In the genomic region with DNA sequence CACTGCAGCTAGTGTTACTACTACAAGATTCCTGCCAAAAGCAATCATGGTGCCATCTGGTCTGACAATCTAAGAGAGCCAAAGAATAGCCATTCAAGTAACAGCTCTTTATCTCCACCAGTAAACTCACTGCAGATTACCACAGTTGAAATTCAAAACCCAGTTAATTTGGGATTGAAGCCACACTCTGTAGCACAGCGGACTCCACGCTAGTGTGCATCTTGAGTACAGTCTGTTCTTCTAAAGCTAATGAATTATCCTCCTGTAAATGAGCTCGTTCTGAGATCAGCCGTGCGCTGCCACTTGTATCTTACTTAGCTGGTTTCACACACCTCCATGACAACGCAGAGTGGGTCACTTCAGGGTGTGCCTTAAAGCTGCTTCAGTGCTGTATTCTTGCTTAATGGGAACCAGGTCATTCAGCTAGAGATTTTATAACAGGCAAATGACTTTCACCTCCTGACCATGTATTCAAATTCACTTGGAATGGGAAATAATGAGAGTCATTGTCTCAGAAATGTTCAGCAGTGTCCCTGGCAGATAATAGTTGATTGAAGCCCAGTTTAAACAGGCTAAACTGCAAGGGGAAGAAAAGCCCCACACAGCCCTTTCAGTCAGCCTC, we compare ENCODE assay signal across 10 mouse cellular contexts.
DNase-seq lines count a peak whose midpoint lies in the region; ATAC-seq and TF ChIP-seq lines count a peak whose summit lies in the region.
"Had no signal": no experiment of that assay in that cellular context is flagged by ENCODE, and none has a peak within 500 bp of the region (broad histone marks: within the 10 kb centered on the region; RNA-seq: fewer than 3 reads in every experiment).

No protein-coding gene starts in this region.

- no peak overlapping the region for H3K27ac ChIP-seq in hindbrain, embryonic 11.5 days (ENCODE audit: low read depth, low read length)
- no peak overlapping the region for H3K27ac ChIP-seq in thymus, adult 2 months (ENCODE audit: control insufficient read depth, insufficient read depth, low read length)
- H3K27ac ChIP-seq: lung, embryonic 15.5 days had no signal

- H3K27me3 ChIP-seq in hindbrain, embryonic 11.5 days (ENCODE audit: control insufficient read depth, insufficient read depth, low read length): no peaks in the 10 kb centered on the region
- H3K27me3 ChIP-seq in thymus, adult 2 months (ENCODE audit: control insufficient read depth, insufficient read depth, low read length): no peaks in the 10 kb centered on the region
- H3K27me3 ChIP-seq: lung, embryonic 15.5 days had no signal

- H3K9ac ChIP-seq in hindbrain, embryonic 11.5 days (ENCODE audit: low read depth, low read length): no peak overlapping the region
- H3K9ac ChIP-seq: lung, embryonic 15.5 days had no signal

- no peak for TF ChIP-seq POLR2A in thymus, adult 2 months (IDR thresholded peaks at IDR 0.05; ENCODE audit: control insufficient read depth, extremely low read depth, insufficient read depth, low read length, poor library complexity)

- peak; percentile 75 for DNase-seq in Muller cell, postnatal 12 days (ENCODE audit: inconsistent ontology term)
- peak; percentile 48 to 58 for DNase-seq in cerebellum, postnatal 25 days
- peak; percentile 2 for DNase-seq in hindbrain, embryonic 11.5 days (ENCODE audit: low spot score)
- DNase-seq in left cerebral cortex, postnatal 4 days: peak; percentile 36
- no peak for DNase-seq in spleen, adult 12 weeks (ENCODE audit: low spot score)
- no peak for DNase-seq in thymus, adult 2 months
- no peak for DNase-seq in kidney, postnatal 36 days
- no peak for DNase-seq in kidney, postnatal 25 days

- WGBS in hindbrain, embryonic 11.5 days: 60% methylated on average over 6 of the region's 6 CpGs
- 94% methylated on average over 6 of the region's 6 CpGs for WGBS in thymus, adult 2 months

- H3K4me2 ChIP-seq in hindbrain, embryonic 11.5 days (replicated peaks; ENCODE audit: low read depth, low read length): no peak overlapping the region
- H3K4me2 ChIP-seq: lung, embryonic 15.5 days had no signal

- no peak for TF ChIP-seq CTCF in thymus, adult 2 months (IDR thresholded peaks at IDR 0.05; ENCODE audit: borderline replicate concordance, control insufficient read depth, extremely low read depth, insufficient read depth, low read length, poor library complexity)

- H3K4me3 ChIP-seq in hindbrain, embryonic 11.5 days (ENCODE audit: low read depth, low read length): no peak overlapping the region
- no peak overlapping the region for H3K4me3 ChIP-seq in thymus, adult 2 months (ENCODE audit: control insufficient read depth, insufficient read depth, low read length)
- H3K4me3 ChIP-seq: erythroblast, embryonic 14.5 days; lung, embryonic 15.5 days had no signal

- no peaks in the 10 kb centered on the region for H3K36me3 ChIP-seq in hindbrain, embryonic 11.5 days (ENCODE audit: control insufficient read depth, insufficient read depth, low read length)
- H3K36me3 ChIP-seq in thymus, adult 2 months (ENCODE audit: control insufficient read depth, insufficient read depth, low read length): peaks cover 10% of the 10 kb centered on the region; the same call in 1 of the 2 replicates
- H3K36me3 ChIP-seq: lung, embryonic 15.5 days had no signal

- no peaks in the 10 kb centered on the region for H3K4me1 ChIP-seq in hindbrain, embryonic 11.5 days (replicated peaks; ENCODE audit: control insufficient read depth, insufficient read depth, low read length)
- H3K4me1 ChIP-seq in thymus, adult 2 months (replicated peaks; ENCODE audit: control insufficient read depth, insufficient read depth, low read length): no peaks in the 10 kb centered on the region
- H3K4me1 ChIP-seq: lung, embryonic 15.5 days had no signal

- ATAC-seq in hindbrain, embryonic 11.5 days (ENCODE audit: low FRiP score): no peak

- H3K9me3 ChIP-seq in hindbrain, embryonic 11.5 days (ENCODE audit: control insufficient read depth, low read length): no peaks in the 10 kb centered on the region
- H3K9me3 ChIP-seq: lung, embryonic 15.5 days had no signal

- intact Hi-C loops in left cerebral cortex, postnatal 4 days (cut with DNase I): no loop called here

Comparison
In these comparisons a context has a peak if more than half of its experiments do, and no peak if none do; other contexts are left out.
1. DNase-seq: peak in Muller cell, postnatal 12 days (single experiment), cerebellum, postnatal 25 days (2 of 2), hindbrain, embryonic 11.5 days (single experiment) and left cerebral cortex, postnatal 4 days (single experiment); none in spleen, adult 12 weeks (single experiment), thymus, adult 2 months (single experiment), kidney, postnatal 36 days (0 of 2) and kidney, postnatal 25 days (0 of 2).